ENCODE assay signal across 9 mouse cellular contexts in genomic region chr2:125667184-125667583, GRCm38 (mm10). TPM values are rescaled to one million over a fixed set of nuclear protein-coding genes. Genes with fewer than 3 reads are reported as not detected.
A peak's percentile ranks its signal among the peaks of the same experiment; 100 is the strongest.
DNase-seq lines count a peak whose midpoint lies in the region; ATAC-seq and TF ChIP-seq lines count a peak whose summit lies in the region.
"Had no signal": no experiment of that assay in that cellular context is flagged by ENCODE, and none has a peak within 500 bp of the region (broad histone marks: within the 10 kb centered on the region; RNA-seq: fewer than 3 reads in every experiment).

No protein-coding gene starts in this region.

- dilution Hi-C loops in CH12.LX (cut with MboI; ENCODE audit: extremely low pct_ligation_motif_present, extremely low pct_unique_long_range_greater_than_20kb, low sequenced_read_pairs): no loop called here

- TF ChIP-seq EP300 in CH12.LX (IDR thresholded peaks at IDR 0.05; ENCODE audit: low read length): peak; percentile 18; the same call in 1 of the 2 replicates

- peaks cover 2% of the 10 kb centered on the region for H3K9me3 ChIP-seq in CH12.LX (replicated peaks; ENCODE audit: low read length)

- peak; percentile 90 to 94 for ATAC-seq in hematopoietic stem cell, adult 5-6 weeks (replicated peaks in 1 of 2; ENCODE audit: insufficient read depth in 1 of 2, low FRiP score in 2 of 2, low TSS enrichment in 1 of 2, low read depth in 1 of 2, poor library complexity in 2 of 2, severe bottlenecking in 2 of 2)
- ATAC-seq in monocyte, adult 5-6 weeks (replicated peaks; ENCODE audit: insufficient number of reproducible peaks, low FRiP score, low TSS enrichment, poor library complexity, severe bottlenecking): peak; percentile 74

- intact Hi-C loops in gastrocnemius, postnatal 36 days (cut with DNase I): no loop called here

- H3K4me1 ChIP-seq in CH12.LX (ENCODE audit: control insufficient read depth in 1 of 2, insufficient read depth in 2 of 2): peaks cover 11 to 35% of the 10 kb centered on the region in 2 experiments; a peak in 3 of 4 replicates

- H3K36me3 ChIP-seq in CH12.LX (replicated peaks in 1 of 2; ENCODE audit: control insufficient read depth in 1 of 2, insufficient read depth in 1 of 2, low read length in 1 of 2): no peaks in the 10 kb centered on the region

- H3K4me2 ChIP-seq in CH12.LX (ENCODE audit: insufficient read depth, low read depth, poor library complexity, severe bottlenecking): peak overlapping the region; percentile 82

- in situ Hi-C loops in CH12.LX (cut with MboI; ENCODE audit: low pct_ligation_motif_present, low pct_unique_long_range_greater_than_20kb, low sequenced_read_pairs): loop anchor here (25.0 kb wide), 1 partner anchor 370 kb away; the partner anchor contains the start of gene Fgf7

- TF ChIP-seq RAD21 in CH12.LX (IDR thresholded peaks at IDR 0.05; ENCODE audit: low read depth, low read length): no peak; the same call in 1 of the 2 replicates

- TF ChIP-seq CTCF in CH12.LX (conservative IDR thresholded peaks at IDR 0.05 in 1 of 2, IDR thresholded peaks at IDR 0.05 in 1 of 2; ENCODE audit: low read depth in 2 of 2, low read length in 2 of 2): peak in 1 of 2 experiments; percentile 50; a peak in 2 of 4 replicates

- TF ChIP-seq POLR2A in CH12.LX (IDR thresholded peaks at IDR 0.05; ENCODE audit: low read depth, low read length): no peak

- no peak overlapping the region for H3K4me3 ChIP-seq in CH12.LX (replicated peaks in 1 of 3; ENCODE audit: low read depth in 2 of 3, low read length in 2 of 3, poor library complexity in 1 of 3)

- H3K9ac ChIP-seq in CH12.LX (ENCODE audit: insufficient read depth, low read depth): peak overlapping the region; percentile 45

- H3K27ac ChIP-seq in CH12.LX (ENCODE audit: insufficient read depth, low read depth): no peak overlapping the region

- no peaks in the 10 kb centered on the region; the same call in 1 of the 2 replicates for H3K79me2 ChIP-seq in CH12.LX (replicated peaks; ENCODE audit: control insufficient read depth, extremely low read depth, insufficient read depth, poor library complexity, severe bottlenecking)

- peak; percentile 8 for DNase-seq in kidney, adult 9 months
- no peak for DNase-seq in kidney, postnatal 14 days
- DNase-seq in CH12.LX (ENCODE audit: extremely low read depth): peak; percentile 78
- DNase-seq in gastrocnemius, postnatal 25 days: no peak
- no peak for DNase-seq in gastrocnemius, postnatal 36 days
- DNase-seq in gastrocnemius, postnatal 4 days (ENCODE audit: low spot score in 2 of 2): no peak
- DNase-seq: cerebellum, adult 9-11 months had no signal

- no peaks in the 10 kb centered on the region for H3K27me3 ChIP-seq in CH12.LX (replicated peaks)

TF ChIP-seq in CH12.LX, 34 proteins besides CTCF, POLR2A, EP300 and RAD21:
- TF ChIP-seq KAT2A (IDR thresholded peaks at IDR 0.05; ENCODE audit: insufficient replicate concordance, low read length): no peak
- TF ChIP-seq MEF2A (IDR thresholded peaks at IDR 0.05; ENCODE audit: borderline replicate concordance, low read depth, low read length): peak; percentile 80; the same call in 1 of the 2 replicates
- TF ChIP-seq MXI1 (IDR thresholded peaks at IDR 0.05; ENCODE audit: low read depth, low read length): no peak
- peak; percentile 66 for TF ChIP-seq ETS1 (conservative IDR thresholded peaks at IDR 0.05; ENCODE audit: low read depth, low read length)
- TF ChIP-seq ELF1 (IDR thresholded peaks at IDR 0.05; ENCODE audit: low read depth, low read length): 0 out of 2 replicates have a peak, but pooled peaks have one; percentile 44
- TF ChIP-seq ZMIZ1 (IDR thresholded peaks at IDR 0.05; ENCODE audit: low read depth, low read length): no peak
- no peak for TF ChIP-seq MAX (IDR thresholded peaks at IDR 0.05; ENCODE audit: low read length)
- peak; percentile 68; the same call in 1 of the 2 replicates for TF ChIP-seq MAFK (IDR thresholded peaks at IDR 0.05; ENCODE audit: insufficient replicate concordance, low read length)
- no peak for TF ChIP-seq ZNF384 (IDR thresholded peaks at IDR 0.05; ENCODE audit: low read depth, low read length)
- TF ChIP-seq JUN (IDR thresholded peaks at IDR 0.05; ENCODE audit: insufficient read depth, low read depth, low read length): peak; percentile 9; the same call in 1 of the 2 replicates
- TF ChIP-seq IRF4 (IDR thresholded peaks at IDR 0.05; ENCODE audit: low read depth, low read length): no peak
- no peak for TF ChIP-seq TCF12 (IDR thresholded peaks at IDR 0.05; ENCODE audit: low read depth, low read length)
- TF ChIP-seq CHD2 (IDR thresholded peaks at IDR 0.05; ENCODE audit: low read length): no peak
- TF ChIP-seq E2F4 (IDR thresholded peaks at IDR 0.05; ENCODE audit: insufficient replicate concordance, low read depth, low read length): no peak
- no peak for TF ChIP-seq PAX5 (IDR thresholded peaks at IDR 0.05; ENCODE audit: low read length)
- no peak for TF ChIP-seq CHD1 (IDR thresholded peaks at IDR 0.05; ENCODE audit: low read depth, low read length)
- no peak for TF ChIP-seq TBP (conservative IDR thresholded peaks at IDR 0.05; ENCODE audit: low read depth, low read length)

RNA-seq across cellular contexts. Expression of gene Eid1, which starts 5.7 kb away (rescaled TPM):
- 15.4 and 17.0 TPM in 2 replicates for total RNA-seq in CH12.LX (2012; rRNA removed)
- 39.8 and 43.2 TPM in 2 replicates for total RNA-seq in CH12.LX (2014; rRNA removed)
- polyA plus RNA-seq in CH12.LX (2012; ENCODE audit: insufficient read length, low read depth): 20.4 and 22.7 TPM in 2 replicates
- total RNA-seq in hematopoietic stem cell, adult 5-6 weeks (2017): 228 and 229 TPM in 2 replicates
- total RNA-seq in monocyte, adult 5-6 weeks (2017): 73.2 to 86.9 TPM (median 83.8 TPM) in 3 replicates
- total RNA-seq in gastrocnemius, postnatal 25 days (2021): 10 to 100 TPM; 27.8 to 35.7 TPM
- 10 to 100 TPM; 23.0 to 27.9 TPM for total RNA-seq in gastrocnemius, postnatal 36 days (2021)
- total RNA-seq in gastrocnemius, postnatal 4 days (2021): 100 to 1,000 TPM; 115 TPM

RNA-seq across cellular contexts. Expression of gene Cep152, which starts 42.3 kb away (rescaled TPM):
- total RNA-seq in CH12.LX (2012; rRNA removed) (8.9 and 10.2 TPM in 2 replicates), CH12.LX (2014; rRNA removed) (7.4 and 7.7 TPM in 2 replicates)
- polyA plus RNA-seq in CH12.LX (2012; ENCODE audit: insufficient read length, low read depth): 8.4 and 8.8 TPM in 2 replicates
- 19.8 and 20.1 TPM in 2 replicates for total RNA-seq in hematopoietic stem cell, adult 5-6 weeks (2017)
- total RNA-seq in monocyte, adult 5-6 weeks (2017): 13.1 to 17.5 TPM (median 16.3 TPM) in 3 replicates
- total RNA-seq in gastrocnemius, postnatal 25 days (2021): 1 to 10 TPM; 1.1 TPM
- total RNA-seq in gastrocnemius, postnatal 36 days (2021): 1 to 10 TPM in 1 of 2 experiments, under 1 TPM in 1; 0.99 to 1.2 TPM
- 1 to 10 TPM; 3.5 to 4.4 TPM for total RNA-seq in gastrocnemius, postnatal 4 days (2021)

RNA-seq across cellular contexts. Expression of gene Shc4, which starts 56.8 kb away (rescaled TPM):
- 0.97 and 1.1 TPM in 2 replicates for total RNA-seq in CH12.LX (2012; rRNA removed)
- 0.21 and 0.23 TPM in 2 replicates for total RNA-seq in CH12.LX (2014; rRNA removed)
- polyA plus RNA-seq in CH12.LX (2012; ENCODE audit: insufficient read length, low read depth): 0.10 and 0.37 TPM in 2 replicates
- 1.5 and 3.0 TPM in 2 replicates for total RNA-seq in hematopoietic stem cell, adult 5-6 weeks (2017)
- total RNA-seq in monocyte, adult 5-6 weeks (2017): 0.58 TPM in 1 of 3 replicates, not detected in the others
- 1 to 10 TPM; 1.9 to 2.0 TPM for total RNA-seq in gastrocnemius, postnatal 25 days (2021)
- 1 to 10 TPM in 1 of 2 experiments, under 1 TPM in 1; 0.61 to 1.3 TPM for total RNA-seq in gastrocnemius, postnatal 36 days (2021)
- 1 to 10 TPM; 3.9 to 4.1 TPM for total RNA-seq in gastrocnemius, postnatal 4 days (2021)

Comparison
In these comparisons a context has a peak if more than half of its experiments do, and no peak if none do; other contexts are left out.
1. DNase-seq: peak in kidney, adult 9 months (single experiment) and CH12.LX (single experiment); none in kidney, postnatal 14 days (single experiment), gastrocnemius, postnatal 25 days (single experiment), gastrocnemius, postnatal 36 days (0 of 2) and gastrocnemius, postnatal 4 days (0 of 2).